Mouse (Mus musculus): Measurements from ENCODE around the gene Spata2.
A peak's percentile ranks its signal among the peaks of the same experiment; 100 is the strongest.

GRCm38 (mm10) chr2:167528278-167528677, 35.6 kb upstream of the Spata2 start:
- TF ChIP-seq CTCF (IDR thresholded peaks at IDR 0.05; ENCODE audit: borderline replicate concordance, extremely low read depth, insufficient read depth, insufficient read length): peak; percentile 67
- no peak for TF ChIP-seq POLR2A (IDR thresholded peaks at IDR 0.05; ENCODE audit: borderline replicate concordance, extremely low read depth, insufficient read depth, insufficient read length, poor library complexity, severe bottlenecking)

All from brain, embryonic 14.5 days (tissue).